Mouse (Mus musculus) inflammation-experienced regulatory T-cells, adult 16 weeks (primary cell): Measurements from ENCODE around the gene Aspscr1. TPM values are rescaled to one million over a fixed set of nuclear protein-coding genes. Genes with fewer than 3 reads are reported as not detected.

ENCODE experiments used
- polyA plus RNA-seq: library from polyadenylated mRNA; unstranded; fragments of 100-300 nt; shearing (Covaris generic); gene quantifications from one replicate; pipeline ENCODE4 v1.2.1, GENCODE M21; 2017

Aspscr1 gene
- 141 TPM for polyA plus RNA-seq

DNA sequence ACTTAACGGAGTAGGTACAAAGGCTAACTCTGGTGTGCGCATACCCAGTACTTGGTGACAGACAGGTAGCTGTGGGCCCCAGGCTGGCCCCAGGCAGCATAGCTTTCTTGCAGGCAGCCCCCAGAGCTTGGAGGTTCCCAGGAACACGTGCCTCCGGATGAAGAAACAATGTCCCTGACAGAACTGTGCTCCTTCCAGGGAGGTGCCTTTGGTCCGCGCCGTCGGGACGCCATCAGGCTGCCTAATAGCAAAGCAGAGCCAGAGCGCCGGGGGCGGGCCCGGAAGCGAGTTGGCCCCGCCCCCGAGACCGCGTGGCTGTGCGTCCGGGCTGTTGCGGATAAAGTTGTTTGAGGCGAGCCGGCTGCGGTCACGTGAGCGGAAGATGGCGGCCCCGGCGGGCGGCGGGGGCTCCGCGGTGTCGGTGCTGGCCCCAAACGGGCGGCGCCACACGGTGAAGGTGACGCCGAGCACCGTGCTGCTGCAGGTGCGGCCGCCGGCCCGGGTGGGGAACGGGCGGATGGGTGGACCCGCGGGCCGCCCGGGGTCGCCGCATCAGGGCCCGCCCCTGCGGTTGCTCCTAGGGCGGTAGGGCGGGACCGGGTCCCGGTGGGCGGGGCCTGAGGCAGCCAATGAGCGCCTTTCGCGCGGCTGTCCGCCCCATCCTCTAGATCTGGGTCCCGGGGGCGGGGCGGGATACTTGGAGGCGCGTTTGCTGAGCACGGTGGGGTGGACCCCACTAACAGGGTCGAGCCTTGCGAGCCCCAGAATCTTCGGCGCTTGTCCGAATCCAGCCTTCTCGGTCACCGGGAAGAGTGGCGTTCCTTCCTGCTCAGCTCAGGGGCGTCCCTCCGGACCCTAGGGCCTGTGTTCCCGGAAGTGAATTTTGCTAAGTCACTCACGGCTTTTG is at the start of gene Aspscr1:
Gene Aspscr1 (plus strand): TSS at position 287 of the 907 bp plus-strand sequence.

DNA sequence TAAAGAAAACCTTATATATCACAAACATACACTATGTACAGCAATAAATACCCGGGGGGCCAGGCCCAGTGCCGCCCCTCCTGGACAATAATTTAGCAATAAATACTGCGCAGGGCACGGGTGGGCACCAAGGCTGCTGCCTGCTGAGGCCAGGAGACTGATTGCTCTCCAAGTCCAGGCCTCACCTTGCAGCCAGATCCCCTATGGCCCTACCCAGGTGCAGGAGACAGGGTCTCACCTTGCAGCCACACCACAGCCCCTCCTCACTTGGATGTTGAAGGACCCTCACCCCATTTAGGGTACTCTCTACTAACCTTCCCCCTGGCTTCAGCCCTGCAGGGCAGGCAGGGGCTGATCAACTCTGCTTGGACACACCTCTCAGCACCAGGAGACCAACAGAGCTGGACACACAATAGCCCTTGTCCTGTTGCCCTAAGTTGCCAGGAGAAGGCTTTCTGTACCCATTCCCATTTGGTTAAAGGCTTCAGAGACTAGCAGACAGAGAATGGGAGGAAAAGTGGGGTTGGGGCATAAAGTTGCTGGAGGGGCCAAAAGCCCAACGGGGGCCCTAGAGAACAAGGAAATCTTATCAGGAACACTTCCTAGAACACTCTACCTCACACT is 47.5 kb upstream of the Aspscr1 start, which contains the start of gene Sirt7:
Gene Sirt7 (minus strand): TSS at position 89 of the 624 bp plus-strand sequence.

DNA sequence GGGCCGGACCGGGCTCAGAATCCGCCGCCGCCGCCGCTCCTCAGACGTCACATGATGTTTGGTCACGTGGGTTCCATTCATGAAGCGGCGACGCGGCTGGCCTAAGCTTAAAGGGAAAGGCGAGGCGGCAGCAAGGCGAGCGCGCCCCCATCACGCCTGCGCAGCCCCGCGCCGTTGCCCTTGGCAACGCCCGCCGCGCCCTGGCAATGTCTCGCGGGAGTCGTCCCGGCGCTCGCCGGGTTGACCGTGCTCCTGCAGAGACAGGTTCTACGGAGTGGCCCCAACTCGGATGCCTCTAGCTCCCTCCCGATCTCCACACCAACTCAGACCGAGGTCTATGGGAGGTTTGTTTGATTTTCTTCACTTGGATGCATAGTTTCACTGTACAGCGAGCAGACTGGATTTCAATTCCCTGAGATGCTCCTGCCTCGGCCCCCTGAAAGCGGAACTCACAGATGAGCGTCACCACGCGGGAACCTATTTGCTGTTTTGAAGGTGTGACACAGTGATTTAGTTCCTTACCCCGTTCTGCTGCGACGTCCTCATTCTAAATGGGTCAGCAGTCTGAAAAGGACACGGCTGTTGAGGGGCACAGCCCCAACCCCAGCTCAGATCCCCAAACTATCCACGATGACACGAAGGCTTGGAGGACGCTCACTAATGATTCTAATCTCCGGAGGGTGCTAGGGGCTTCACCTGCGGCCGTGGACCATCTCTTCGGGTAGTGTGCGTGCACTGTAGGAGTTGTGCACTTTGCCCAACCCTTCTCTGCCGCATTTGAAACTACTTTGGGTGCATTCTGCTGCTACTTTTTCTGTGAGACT is 39.0 kb upstream of the Aspscr1 start, which contains the start of gene Mafg:
Gene Mafg (minus strand): TSS at position 81 of the 824 bp plus-strand sequence.

DNA sequence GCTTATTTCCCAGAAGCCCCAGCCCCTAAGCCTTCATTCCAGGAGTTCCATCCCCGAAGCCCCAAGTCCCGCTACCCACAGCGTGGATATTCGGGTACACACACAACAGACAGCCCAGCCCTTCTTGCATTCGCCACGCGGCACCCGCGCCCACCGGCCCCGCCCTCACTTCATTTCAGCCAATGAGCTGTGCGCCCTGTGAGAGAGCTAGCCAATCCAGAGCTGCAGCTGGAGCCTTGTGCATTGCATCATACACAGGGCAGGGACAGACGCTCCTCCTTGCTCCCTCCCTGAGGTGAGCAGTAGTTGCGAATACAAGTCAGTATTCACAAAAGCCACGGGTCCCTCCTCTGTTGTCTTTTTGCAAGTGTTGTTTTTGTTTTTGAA is 29.2 kb upstream of the Aspscr1 start, which contains the start of gene Pycr1:
Gene Pycr1 (minus strand): TSS at position 169 of the 387 bp plus-strand sequence.

DNA sequence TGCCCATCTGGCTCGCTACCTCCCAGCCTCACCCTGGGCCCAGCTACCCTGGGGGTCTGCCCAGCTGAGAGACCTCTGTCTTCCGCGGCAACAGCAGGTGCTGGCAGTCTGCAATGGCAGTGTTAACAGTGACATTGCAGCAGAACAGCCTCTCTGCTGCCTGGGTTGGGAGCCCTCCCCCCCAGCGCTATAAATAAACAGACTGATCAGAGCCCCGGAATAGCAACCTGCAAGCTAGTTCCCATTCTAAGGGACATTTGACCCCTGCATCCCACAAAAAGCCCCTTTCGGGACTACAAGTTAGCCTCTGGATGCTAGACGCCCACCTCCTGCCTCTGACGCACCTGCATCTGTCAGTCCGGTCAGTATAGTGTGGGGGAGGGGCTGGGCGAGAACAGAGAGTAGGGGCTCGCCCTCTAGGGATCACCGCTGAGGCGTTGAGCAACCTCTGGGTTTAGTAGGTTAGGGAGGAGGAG is 24.7 kb upstream of the Aspscr1 start, which contains the start of gene Myadml2:
Gene Myadml2 (minus strand): TSS at position 158 of the 476 bp plus-strand sequence.

DNA sequence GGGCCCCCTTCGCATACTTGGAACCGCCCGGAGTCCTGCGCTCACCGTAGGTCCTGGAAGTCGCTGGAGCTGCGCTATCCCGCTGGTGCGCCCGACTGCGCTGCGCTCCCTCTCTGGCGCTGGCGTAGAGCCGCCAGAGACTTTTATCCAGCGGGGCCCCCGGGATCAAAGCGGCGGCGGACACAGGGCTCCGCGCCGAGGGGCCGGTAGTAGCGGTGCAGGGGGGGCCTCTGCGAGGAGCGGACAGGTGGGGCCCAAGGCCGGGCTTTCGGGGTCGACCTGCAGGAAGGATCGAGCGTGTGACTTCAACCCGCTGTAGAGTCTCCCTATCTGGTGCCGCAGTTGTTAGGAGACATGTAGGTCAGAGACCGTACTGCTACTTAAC is 11.7 kb upstream of the Aspscr1 start, which contains the start of gene Notum:
Gene Notum (minus strand): TSS at position 100 of the 385 bp plus-strand sequence.

DNA sequence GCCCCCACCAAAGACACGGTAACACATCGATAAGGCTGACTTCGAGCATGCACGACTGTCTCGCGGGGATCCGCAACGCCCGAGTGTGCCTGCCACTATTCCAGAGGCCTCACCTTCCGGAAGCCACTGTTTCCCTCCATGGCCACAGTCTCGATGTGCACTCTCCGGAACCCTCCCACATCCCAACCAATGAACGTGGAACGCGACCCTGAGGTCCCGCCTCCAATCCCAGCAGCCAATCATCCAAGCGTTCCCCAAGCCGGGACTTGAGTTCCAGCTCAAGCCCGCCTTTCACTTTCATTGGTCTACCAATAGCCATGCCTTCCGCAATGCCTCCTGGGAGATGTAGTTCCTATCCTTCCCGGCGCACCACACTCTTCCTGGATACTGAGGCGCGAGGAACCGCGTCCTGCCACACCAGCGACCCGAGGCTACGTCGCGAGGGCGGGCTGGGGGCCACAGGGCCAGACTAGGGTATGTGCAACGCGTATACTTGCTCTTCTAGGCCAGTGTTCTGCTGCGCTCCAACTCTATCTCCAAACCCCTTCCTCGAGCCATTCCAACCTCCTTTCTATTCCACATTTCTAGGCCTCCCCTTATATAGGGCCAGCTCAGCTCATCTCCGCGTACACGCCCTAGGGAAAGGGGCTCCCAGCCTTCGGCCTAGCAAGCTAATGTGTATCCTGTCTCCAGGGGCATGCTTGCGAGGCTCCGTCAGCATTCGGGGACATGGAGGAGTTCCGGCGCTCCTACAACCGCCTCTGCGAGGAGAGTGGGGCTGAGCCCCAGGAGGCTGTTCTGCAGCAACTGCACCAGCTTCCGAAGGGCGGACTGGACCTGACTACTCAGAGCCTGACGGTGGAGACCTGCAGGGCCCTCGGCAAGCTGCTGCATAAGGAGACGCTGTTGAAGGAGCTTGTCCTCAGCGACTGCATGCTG is 41.1 kb downstream of the Aspscr1 start, which contains the start of the genes Cenpx and Lrrc45:
Gene Cenpx (minus strand): TSS at position 159 of the 939 bp plus-strand sequence.
Gene Lrrc45 (plus strand): TSS at position 346 of the 939 bp plus-strand sequence.

DNA sequence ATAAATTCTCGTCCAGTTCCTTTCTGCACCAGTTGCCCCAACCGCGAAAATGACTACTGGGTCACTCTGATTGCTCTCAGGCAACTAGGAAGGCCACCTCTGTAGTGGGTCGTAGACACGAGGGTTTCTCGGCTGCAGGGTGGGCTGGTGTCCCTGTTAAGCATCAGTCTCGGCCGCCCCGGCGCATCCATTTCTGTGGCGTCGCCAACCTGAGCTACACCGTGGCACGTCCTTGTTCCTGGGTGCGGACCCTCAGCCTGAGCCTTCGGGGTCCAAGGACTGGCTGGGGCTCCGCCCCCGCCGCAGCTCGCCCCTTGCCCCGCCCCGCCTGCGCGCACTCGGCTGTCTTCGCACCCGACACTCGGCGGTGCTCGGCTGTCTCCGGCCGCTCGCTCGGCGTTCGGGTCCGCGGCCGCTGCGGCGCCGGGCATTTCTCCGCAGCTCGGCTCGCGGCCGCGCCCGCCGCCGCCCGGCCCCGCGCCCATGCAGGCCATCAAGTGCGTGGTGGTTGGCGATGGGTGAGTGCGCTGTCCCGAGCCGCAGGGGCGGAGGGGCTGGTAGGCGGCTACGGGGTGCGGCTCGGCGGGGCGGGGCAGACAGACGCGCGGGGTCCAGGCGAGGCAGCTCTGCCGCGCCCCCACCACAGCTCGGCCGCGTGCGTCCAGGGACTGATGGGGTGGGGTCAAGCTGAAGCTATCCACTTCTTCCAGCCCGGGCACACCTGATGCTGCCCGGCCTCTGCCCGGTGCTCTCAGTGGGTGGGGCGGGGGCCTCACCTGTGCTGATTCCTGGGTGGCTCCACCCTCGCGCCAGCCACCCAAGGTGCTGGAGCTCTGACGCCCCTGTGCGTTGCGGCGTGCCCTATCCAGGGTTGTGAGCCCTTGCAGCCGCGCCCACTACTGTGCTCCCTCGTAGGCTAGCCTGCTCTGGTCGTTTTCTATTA is 48.6 kb downstream of the Aspscr1 start, which contains the start of gene Rac3:
Gene Rac3 (plus strand): TSS at position 347 of the 943 bp plus-strand sequence.

DNA sequence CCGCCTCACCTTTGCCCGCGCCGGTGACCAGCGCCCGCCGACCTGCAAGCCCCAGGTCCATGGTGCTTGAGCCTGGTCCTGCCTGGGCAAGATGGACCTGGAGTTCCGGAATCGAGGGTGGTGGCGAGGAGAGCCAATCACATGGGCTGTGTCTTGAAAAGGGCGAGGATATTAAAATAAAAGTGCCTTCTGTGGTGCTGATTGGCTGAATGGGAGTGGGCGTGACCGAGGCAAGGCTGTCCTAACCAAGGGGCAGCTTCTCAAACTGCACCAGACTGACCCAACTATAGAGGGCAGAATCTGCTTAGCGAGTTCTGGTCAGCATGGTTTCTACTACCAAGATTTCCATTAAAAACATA is 54.4 kb downstream of the Aspscr1 start, which contains the start of gene Dcxr:
Gene Dcxr (minus strand): TSS at position 113 of the 359 bp plus-strand sequence.

DNA sequence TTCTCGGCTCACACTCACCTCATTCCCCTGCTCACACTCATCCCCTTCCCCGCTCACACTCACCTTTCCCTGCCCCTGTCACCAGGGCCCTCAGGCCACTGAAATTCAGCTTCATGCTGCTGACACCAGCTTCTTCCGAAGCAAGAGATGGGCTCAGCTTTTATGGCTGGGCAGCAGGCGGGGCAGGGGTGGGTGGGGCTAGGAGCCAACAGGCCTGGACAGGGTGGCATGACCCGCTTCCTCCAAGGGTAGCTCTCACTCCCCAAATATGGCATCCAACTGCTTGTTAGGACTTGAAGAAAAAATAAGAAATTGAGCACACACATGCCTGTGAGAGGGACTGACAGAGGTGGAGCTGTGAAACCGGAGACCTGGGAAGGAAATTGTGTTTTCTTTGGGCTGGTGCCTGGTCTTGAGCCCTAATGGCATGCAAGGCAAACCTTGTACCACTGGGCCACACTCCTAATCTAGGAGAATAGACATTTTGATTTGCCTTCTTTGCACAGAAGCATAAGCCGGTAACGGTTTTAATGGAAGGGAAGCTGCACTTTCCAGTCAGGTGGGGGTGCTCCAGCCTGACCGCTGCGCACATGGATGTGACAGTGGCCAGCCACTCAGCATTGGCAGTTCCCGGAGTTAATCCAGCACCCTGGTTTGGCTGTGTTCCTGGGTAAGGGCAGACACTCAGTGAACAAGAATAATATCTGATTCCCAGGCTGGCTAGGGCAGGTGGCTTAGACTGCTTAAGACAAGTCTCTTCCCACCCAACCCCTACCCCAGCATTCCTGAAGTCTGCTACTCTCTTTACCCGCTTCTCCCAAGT is 59.3 kb downstream of the Aspscr1 start, which contains the start of gene Cbr2:
Gene Cbr2 (minus strand): TSS at position 257 of the 823 bp plus-strand sequence.

Other genes starting within 250 kb of the Aspscr1 start
- gene Nploc4, start 235.3 kb upstream of the Aspscr1 start, polyA plus RNA-seq, result 13.7 TPM
- not detected for gene Tspan10, start 230.3 kb upstream of the Aspscr1 start, polyA plus RNA-seq
- 0.68 TPM for gene Pde6g, start 219.5 kb upstream of the Aspscr1 start, polyA plus RNA-seq
- gene Oxld1, start 214.9 kb upstream of the Aspscr1 start, polyA plus RNA-seq, result 11.5 TPM
- gene Ccdc137, start 214.9 kb upstream of the Aspscr1 start, polyA plus RNA-seq, result 55.1 TPM
- 47.8 TPM for gene Arl16, start 205.4 kb upstream of the Aspscr1 start, polyA plus RNA-seq
- 76.5 TPM for gene Mrpl12, start 188.4 kb upstream of the Aspscr1 start, polyA plus RNA-seq
- 15.4 TPM for gene Slc25a10, start 181.1 kb upstream of the Aspscr1 start, polyA plus RNA-seq
- gene Gcgr, start 142.3 kb upstream of the Aspscr1 start, polyA plus RNA-seq, result not detected
- gene Mcrip1, start 123.2 kb upstream of the Aspscr1 start, polyA plus RNA-seq, result 124 TPM
- not detected for gene Ppp1r27, start 121.8 kb upstream of the Aspscr1 start, polyA plus RNA-seq
- 279 TPM for gene P4hb, start 99.7 kb upstream of the Aspscr1 start, polyA plus RNA-seq
- 896 TPM for gene Arhgdia, start 91.3 kb upstream of the Aspscr1 start, polyA plus RNA-seq
- 6.6 TPM for gene Alyref, start 74.6 kb upstream of the Aspscr1 start, polyA plus RNA-seq
- 129 TPM for gene Anapc11, start 74.6 kb upstream of the Aspscr1 start, polyA plus RNA-seq
- 1.3 TPM for gene Npb, start 64.5 kb upstream of the Aspscr1 start, polyA plus RNA-seq
- gene Pcyt2, start 55.0 kb upstream of the Aspscr1 start, polyA plus RNA-seq, result 170 TPM
- 233 TPM for gene Sirt7, start 47.7 kb upstream of the Aspscr1 start, polyA plus RNA-seq
- 12.0 TPM for gene Mafg, start 39.4 kb upstream of the Aspscr1 start, polyA plus RNA-seq
- gene Pycr1, start 29.2 kb upstream of the Aspscr1 start, polyA plus RNA-seq, result 1.00 TPM
- gene Myadml2, start 24.8 kb upstream of the Aspscr1 start, polyA plus RNA-seq, result not detected
- gene Notum, start 11.8 kb upstream of the Aspscr1 start, polyA plus RNA-seq, result not detected
- gene Cenpx, start 40.8 kb downstream of the Aspscr1 start, polyA plus RNA-seq, result 128 TPM
- 84.9 TPM for gene Lrrc45, start 41.0 kb downstream of the Aspscr1 start, polyA plus RNA-seq
- gene Rac3, start 48.5 kb downstream of the Aspscr1 start, polyA plus RNA-seq, result 0.27 TPM
- gene Dcxr, start 54.3 kb downstream of the Aspscr1 start, polyA plus RNA-seq, result 26.0 TPM
- gene Cbr2, start 59.1 kb downstream of the Aspscr1 start, polyA plus RNA-seq, result not detected
- 34.4 TPM for gene Hmga1b, start 89.8 kb downstream of the Aspscr1 start, polyA plus RNA-seq
- gene Rfng, start 111.2 kb downstream of the Aspscr1 start, polyA plus RNA-seq, result 3.2 TPM
- 168 TPM for gene Gps1, start 111.3 kb downstream of the Aspscr1 start, polyA plus RNA-seq
- 80.7 TPM for gene Dus1l, start 123.4 kb downstream of the Aspscr1 start, polyA plus RNA-seq
- 54.9 TPM for gene Fasn, start 151.6 kb downstream of the Aspscr1 start, polyA plus RNA-seq